Mouse (Mus musculus): ENCODE results near the gene Tfap2a.

Gene Tfap2a

DNA sequence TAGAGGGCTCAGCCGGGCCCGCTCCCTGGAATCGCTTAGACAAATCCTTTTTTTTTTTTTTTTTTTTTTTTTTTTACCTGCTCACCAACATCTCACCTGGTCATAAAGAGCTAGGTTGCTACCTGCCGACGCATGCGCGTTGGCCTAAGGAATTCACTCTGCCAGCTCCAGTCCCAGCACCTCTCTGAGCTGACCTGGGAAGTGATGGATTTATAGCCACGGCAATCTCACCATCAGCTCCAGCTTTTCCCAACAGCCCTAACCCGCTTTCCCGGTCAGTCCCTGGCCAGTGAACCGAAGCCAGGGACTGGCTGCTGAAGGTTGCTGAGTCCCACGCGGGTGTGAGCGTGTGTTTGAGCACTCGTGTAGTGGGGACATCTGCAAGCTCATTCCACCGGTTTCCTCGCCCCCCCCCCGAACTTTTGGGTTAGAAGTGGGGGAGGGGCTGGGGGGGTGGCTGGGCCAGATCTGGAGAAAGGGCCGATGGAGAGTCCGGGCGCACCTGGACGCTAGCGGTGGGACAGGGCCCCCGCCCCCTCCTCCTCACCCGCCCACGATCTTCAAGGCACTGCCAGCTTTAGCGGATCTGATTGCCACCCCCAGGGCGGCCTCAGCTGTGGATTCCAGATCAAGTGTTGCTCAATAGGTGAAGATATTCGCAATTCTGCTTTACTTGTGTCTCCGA is at the start of gene Tfap2a:
Gene Tfap2a (minus strand): TSS at position 181 of the 685 bp plus-strand sequence.
- no peak for TF ChIP-seq GATA4 (IDR thresholded peaks at IDR 0.05; ENCODE audit: insufficient replicate concordance, low read length)

DNA sequence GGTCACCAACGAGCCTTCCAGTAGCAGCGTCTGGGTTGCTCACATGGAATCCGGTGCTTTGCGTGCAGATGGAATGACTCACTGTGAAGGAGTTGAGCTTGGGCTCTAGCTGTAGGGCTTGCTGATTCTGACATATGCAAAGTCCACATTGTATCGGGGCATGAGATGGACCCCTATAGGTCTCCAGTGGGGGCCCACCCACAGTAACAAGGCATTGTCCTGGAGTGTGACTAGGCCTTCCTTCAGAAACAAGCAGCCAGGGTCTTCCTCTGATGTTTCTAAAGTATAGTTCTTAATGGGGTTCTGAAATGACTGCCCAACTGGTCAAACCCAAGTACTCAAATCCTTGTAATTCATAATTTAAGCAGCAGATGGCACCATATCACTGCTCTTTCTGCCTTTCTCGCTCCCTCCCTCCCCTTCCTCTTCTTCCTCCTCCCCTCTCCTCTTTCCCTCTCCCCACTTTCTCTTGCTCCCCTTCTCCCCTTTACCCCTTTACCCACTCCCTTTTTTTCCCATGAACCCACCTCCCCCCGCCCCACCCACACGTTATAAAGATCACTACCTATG is 46.1 kb upstream of the Tfap2a start:
- TF ChIP-seq GATA4 (IDR thresholded peaks at IDR 0.05; ENCODE audit: insufficient replicate concordance, low read length), result no peak

DNA sequence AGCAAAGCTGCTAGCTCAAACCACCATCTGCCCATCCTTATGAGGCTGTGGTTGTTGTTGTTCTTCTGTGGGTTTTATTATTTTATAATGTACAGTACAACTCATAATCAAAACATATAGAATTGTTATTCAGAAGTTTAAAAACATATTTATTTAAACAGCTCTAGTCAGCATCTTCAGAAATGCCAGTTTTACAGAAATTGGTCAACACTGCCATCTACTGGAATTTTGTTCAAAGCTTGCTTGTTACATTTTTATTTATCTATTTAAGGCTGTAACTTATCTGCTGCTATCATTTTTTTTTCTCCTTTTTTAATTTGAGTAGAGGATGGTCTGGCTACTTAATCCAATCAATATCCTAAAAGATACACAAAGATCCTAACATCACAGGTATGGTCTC is 19.8 kb upstream of the Tfap2a start:
- no peak for TF ChIP-seq GATA4 (IDR thresholded peaks at IDR 0.05; ENCODE audit: insufficient replicate concordance, low read length)

DNA sequence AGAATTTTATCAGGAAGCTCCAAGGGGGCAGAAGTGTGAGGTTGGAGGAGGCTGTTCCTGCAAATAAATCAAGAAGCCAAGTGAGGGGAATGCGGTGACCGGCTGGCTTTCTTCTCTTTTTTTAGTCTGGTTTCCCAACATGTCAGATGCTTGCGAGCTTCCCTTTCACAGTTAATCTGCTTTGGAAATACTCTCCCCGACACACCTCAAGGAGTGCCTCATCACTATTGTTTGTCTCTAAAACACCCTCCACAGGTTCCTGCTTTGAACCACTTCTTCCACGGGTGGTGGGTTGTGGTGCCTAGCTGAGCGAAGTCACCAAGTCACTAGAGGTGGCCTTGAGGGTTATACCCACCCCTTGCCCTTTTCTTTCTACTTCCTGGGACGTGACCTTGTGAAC is 18.2 kb upstream of the Tfap2a start:
- TF ChIP-seq GATA4 (IDR thresholded peaks at IDR 0.05; ENCODE audit: insufficient replicate concordance, low read length), result no peak

DNA sequence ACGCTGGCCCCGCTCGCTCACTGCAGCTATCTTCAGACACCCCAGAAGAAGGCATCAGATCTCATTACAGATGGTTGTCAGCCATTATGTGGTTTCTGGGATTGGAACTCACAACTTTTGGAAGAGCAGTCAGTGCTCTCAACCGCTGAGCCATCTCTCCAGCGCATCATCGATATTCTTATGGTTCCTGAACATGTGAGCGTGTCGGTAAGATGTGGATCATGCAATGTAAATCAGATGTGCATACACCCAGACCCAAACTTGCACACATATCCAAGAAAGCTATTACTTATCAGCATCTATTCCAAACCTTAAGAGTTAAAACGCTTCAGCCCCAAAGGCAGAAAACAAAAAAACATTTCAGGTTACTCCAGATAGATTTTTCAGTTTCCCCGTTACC is 15.9 kb upstream of the Tfap2a start:
- TF ChIP-seq GATA4 (IDR thresholded peaks at IDR 0.05; ENCODE audit: insufficient replicate concordance, low read length), result no peak

DNA sequence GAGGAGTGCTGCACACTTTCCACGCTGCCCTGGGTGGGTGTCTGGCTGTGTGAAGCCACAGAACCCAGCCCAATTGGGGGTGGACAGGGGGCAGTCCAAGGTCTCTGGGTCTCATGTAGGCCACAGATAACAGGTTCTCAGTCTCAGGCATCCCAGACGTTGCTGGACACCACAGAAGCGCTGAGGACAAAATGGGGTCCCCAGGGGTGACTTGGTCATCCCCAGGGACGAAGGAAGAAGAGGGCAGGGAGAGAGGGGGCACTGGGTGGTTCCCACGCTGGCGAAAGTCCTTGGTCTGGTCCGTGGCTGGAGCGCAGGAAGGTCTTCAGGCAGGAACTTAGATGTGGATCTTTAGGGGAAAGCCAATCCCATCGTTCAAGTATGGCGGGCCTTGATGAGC is 13.7 kb upstream of the Tfap2a start:
- no peak for TF ChIP-seq GATA4 (IDR thresholded peaks at IDR 0.05; ENCODE audit: insufficient replicate concordance, low read length)

DNA sequence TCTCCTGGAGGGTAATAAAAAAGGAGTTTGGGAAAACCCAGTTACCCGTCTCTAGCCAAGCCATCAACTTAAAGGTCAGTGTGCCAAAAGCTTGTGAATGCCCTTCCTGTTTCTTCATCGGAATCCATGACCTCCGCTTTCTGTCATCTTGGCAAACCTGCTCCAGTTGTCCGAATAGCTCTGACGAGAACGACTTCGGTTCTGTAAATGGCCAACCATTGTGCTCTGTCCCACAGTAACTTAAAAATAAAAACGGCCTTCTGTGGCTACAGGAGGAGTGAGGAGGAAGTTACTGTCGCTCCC is 11.4 kb upstream of the Tfap2a start:
- TF ChIP-seq GATA4 (IDR thresholded peaks at IDR 0.05; ENCODE audit: insufficient replicate concordance, low read length), result no peak

DNA sequence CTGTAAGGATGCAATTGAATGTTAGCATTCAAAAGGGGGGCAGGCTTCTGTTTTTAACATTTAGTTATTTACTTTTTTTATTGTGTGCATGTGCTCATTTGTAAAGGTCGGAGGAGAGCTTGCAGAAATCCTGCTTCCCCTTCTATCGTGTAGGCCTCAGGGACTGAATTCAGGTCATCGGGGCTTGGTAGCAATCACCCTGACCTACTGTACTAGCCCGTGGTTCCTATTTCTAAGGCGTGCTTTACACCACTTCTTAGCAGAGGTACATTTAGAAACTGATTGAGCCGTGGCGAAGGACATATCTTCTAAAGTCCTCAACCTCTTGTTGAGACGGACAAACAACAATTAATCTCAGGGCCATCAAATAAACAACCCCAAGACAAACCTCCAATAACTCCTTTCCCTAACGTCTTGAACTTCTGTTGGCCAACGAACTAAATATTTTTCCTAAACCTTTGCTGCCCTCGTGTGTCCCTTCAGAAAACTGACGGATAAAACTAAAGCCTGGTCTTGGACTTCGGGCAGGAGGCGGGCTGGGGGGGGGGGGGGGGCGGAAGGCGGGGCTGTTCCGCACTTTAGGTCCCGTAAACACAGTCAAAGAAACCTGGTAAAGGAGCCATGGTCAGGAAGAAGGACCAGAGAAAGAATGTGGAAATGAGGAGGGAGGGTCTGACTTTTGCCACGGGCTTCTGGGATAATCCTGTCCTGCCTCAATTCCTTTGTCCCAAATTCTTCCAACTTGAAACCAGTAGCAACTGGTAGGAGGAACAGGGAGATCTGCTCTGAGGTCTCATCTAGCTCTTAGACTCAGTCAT is 10.8 kb upstream of the Tfap2a start:
- no peak for TF ChIP-seq GATA4 (IDR thresholded peaks at IDR 0.05; ENCODE audit: insufficient replicate concordance, low read length)

DNA sequence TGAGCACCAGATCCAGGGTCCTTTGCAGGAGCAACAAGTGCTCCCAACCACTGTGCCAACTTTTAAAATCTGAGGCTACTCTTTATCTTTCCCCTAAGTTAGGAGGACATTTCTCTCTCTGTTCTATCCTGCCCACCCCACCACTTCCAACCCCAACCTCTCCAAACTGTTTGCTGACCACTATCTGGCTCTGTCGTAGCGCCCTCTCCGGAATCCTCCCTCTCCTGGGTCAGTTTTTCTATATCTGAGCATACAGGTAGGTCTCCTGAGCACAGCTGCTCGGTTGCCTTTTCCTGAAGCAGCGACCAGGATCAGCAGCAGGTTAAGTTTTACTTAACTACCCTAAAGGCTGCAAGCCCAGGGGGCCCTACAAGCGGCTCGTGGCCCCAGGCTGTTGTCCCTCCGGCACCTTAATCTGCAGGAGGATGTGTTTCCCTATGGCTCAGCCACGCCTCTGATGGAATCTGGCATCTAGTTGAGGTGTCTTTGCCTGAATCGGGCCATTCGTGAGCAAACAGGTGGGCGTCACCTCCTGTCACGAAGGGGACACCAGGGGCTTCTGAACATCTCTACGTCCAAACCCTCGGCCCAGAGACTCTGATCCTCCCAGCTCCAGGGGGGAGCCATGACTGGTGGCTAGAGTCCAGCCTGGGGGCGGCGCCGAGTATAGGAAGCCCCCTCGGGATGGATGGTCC is 6.1 kb upstream of the Tfap2a start:
- TF ChIP-seq GATA4 (IDR thresholded peaks at IDR 0.05; ENCODE audit: insufficient replicate concordance, low read length), result no peak

DNA sequence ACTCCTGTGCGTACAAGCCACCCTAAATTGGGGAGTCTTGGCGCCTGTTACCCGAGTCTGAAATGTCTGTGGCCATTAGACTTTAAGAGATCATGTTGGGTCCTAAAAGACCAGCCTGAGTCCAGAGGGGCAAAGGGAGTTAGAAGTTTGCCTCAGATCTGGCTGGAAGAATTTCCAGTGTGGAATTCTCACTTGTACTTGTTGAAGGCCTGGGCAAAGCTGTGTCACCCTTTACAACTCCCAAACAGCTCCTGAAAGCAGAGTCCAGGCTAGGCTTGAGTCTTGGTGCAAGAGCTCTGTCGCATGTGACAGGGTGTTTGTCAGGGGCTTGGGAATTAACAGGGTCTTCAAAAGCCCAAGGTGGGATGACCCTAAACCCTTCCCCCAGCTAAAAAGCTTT is 5.0 kb upstream of the Tfap2a start:
- no peak for TF ChIP-seq GATA4 (IDR thresholded peaks at IDR 0.05; ENCODE audit: insufficient replicate concordance, low read length)

DNA sequence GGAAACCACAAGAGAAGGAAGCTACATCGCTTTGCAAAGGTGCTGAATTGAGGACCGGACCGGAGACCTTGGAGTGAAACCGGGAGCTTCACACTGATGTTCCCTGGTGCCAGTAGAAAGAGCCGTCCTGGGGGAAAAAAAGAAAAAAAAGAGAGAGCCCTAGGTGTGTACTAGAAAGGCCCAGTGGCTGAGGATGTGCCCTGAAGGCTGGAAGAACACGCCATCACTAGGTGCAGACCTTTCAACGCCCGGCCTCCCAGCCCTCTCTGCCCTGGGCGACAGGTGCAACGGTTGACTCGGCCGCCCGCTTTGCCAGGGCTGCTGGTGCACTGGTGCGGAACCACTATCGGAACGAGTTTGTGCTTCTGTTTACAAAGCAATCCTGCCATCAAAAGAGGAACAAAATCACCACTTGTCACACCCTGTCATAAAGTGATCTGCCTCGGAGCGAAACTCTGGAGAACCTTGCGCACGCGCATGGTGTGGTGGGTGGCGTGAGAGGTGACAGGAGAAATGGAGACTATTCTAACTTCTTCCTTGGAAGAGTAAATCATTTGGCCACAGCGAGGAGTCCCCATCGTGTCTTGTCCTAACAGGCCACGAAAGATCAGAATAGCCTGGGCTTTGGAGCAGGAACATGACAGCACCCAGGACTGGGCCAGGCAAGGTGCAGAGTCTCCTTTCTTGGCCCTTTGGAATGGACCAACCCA is 3.8 kb upstream of the Tfap2a start:
- TF ChIP-seq GATA4 (IDR thresholded peaks at IDR 0.05; ENCODE audit: insufficient replicate concordance, low read length), result no peak

DNA sequence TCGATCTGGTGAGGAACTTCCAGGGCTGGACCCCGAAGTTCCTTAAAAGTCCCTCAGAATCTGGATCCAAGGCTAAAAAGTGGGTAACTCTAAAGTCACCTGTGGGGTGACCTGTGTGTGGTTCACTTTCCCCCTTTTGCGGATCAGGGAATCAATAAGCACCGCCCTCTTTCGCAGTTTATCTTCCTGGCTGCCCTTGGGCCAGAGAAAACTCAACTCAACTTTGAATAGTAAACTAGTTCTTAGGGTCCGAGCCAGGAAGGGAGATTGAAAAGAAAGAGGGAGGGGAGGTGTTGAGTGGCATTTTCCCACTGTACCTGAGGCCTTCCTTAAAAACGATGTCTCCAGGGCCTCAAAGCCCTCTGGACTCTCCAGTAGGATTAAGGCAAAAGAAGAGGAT is 3.3 kb upstream of the Tfap2a start:
- no peak for TF ChIP-seq GATA4 (IDR thresholded peaks at IDR 0.05; ENCODE audit: insufficient replicate concordance, low read length)

DNA sequence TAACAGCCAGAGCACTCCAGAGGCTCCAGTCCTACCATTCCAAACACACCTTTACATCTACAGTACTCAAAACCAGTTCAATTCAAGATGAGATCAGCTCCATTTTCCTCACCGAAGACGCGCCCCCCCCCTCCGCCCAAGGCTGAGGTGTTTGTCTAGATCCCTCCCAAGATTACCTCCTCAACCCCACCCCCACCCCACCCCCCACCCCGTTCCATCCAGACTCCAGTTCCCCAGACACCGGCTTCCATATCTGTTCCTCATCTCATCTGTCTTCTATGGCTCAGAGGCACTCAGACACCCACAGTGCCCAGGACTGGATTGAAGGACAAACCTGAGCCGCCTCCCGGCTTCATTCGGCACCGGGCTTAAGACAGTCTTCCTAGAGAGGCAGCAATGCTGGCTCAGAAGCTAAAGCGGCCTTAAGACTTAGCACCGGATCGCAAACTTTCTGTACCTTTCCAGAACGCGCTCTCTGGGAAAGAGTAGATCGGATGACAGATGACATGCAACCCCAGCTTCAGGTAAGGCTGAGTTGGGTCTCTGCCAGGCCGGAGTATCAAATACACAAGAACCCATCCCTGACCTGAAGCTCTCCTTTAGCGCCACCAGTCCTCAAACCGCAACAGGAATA is 2.7 kb upstream of the Tfap2a start:
- TF ChIP-seq GATA4 (IDR thresholded peaks at IDR 0.05; ENCODE audit: insufficient replicate concordance, low read length), result no peak

DNA sequence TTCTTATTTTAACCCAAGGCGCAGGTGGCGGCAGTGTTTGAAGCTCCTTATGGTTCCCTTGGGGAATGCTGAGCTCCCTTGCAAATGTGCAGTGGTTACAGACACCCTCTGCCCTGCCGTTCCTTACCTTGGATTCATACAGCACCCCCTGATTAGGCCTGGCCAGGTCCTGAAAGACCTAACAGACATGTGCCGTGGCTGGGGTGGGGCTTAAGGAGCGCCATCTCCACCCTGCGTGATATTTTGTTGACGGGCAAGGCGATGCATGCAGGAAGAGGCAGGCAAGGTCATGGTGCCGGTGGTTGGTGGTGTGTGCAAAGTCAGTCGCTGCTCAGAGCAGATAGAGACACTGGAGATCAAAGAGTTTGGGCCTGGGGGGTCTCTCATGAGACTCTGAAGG is 1.7 kb upstream of the Tfap2a start:
- TF ChIP-seq GATA4 (IDR thresholded peaks at IDR 0.05; ENCODE audit: insufficient replicate concordance, low read length), result no peak

DNA sequence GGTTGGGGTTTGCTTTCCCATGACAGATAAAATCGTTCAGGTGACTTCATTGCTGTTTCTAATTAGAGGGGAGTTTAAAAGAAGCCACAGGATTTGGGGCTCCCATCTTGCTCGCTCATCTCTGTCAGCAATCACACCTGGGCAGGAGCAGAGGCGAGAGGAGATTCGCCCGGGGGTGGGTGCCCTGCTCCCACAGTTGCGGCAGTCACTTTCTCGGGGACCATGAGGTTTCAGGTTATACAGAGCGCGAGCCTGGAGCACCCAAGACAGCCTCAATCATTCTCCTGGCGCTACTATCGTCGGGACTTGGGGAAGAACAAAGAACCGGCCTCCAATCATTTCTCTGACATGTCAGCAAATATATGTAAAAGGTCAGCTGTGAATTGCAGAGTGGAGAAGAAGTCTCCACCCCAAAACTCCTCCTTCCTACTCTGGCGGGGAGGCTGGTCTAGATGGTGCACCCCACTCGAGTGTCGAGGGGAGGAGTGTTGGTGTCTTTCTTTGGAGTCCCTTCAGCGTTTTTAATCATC is 1.0 kb upstream of the Tfap2a start:
- TF ChIP-seq GATA4 (IDR thresholded peaks at IDR 0.05; ENCODE audit: insufficient replicate concordance, low read length), result no peak
